Comparison of ENCODE assay signal across 10 mouse cellular contexts in genomic region chr13:59393231-59393938, GRCm38 (mm10).
DNase-seq lines count a peak whose midpoint lies in the region; ATAC-seq and TF ChIP-seq lines count a peak whose summit lies in the region.
"Had no signal": no experiment of that assay in that cellular context is flagged by ENCODE, and none has a peak within 500 bp of the region (broad histone marks: within the 10 kb centered on the region; RNA-seq: fewer than 3 reads in every experiment).

No protein-coding gene starts in this region.

- H3K27me3 ChIP-seq in hindbrain, postnatal 0 days (ENCODE audit: insufficient read depth, low read length): no peaks in the 10 kb centered on the region
- H3K27me3 ChIP-seq in hindbrain, embryonic 12.5 days: no peaks in the 10 kb centered on the region
- no peaks in the 10 kb centered on the region for H3K27me3 ChIP-seq in liver, embryonic 11.5 days (replicated peaks; ENCODE audit: control insufficient read depth, insufficient read depth, low read length)
- H3K27me3 ChIP-seq: heart, embryonic 13.5 days; midbrain, embryonic 12.5 days had no signal

- H3K27ac ChIP-seq in hindbrain, postnatal 0 days: no peak overlapping the region
- no peak overlapping the region for H3K27ac ChIP-seq in hindbrain, embryonic 12.5 days
- no peak overlapping the region for H3K27ac ChIP-seq in liver, embryonic 11.5 days (ENCODE audit: low read depth, low read length)
- H3K27ac ChIP-seq: heart, embryonic 13.5 days; midbrain, embryonic 12.5 days had no signal

- H3K9ac ChIP-seq in hindbrain, postnatal 0 days (replicated peaks; ENCODE audit: low read length): no peak overlapping the region
- no peak overlapping the region for H3K9ac ChIP-seq in hindbrain, embryonic 12.5 days
- H3K9ac ChIP-seq in liver, embryonic 11.5 days (ENCODE audit: low read depth, low read length): no peak overlapping the region
- H3K9ac ChIP-seq: heart, embryonic 13.5 days; midbrain, embryonic 12.5 days had no signal

- no peaks in the 10 kb centered on the region for H3K9me3 ChIP-seq in hindbrain, postnatal 0 days (ENCODE audit: low read length)
- no peaks in the 10 kb centered on the region for H3K9me3 ChIP-seq in hindbrain, embryonic 12.5 days (replicated peaks)
- no peaks in the 10 kb centered on the region for H3K9me3 ChIP-seq in liver, embryonic 11.5 days (ENCODE audit: control insufficient read depth, low read length)
- H3K9me3 ChIP-seq: heart, embryonic 13.5 days; midbrain, embryonic 12.5 days had no signal

- intact Hi-C loops in heart, postnatal 36 days (cut with DNase I): no loop called here

- H3K4me1 ChIP-seq in hindbrain, postnatal 0 days (ENCODE audit: insufficient read depth, low read length): no peaks in the 10 kb centered on the region; the same call in 1 of the 2 replicates
- no peaks in the 10 kb centered on the region for H3K4me1 ChIP-seq in hindbrain, embryonic 12.5 days
- no peaks in the 10 kb centered on the region for H3K4me1 ChIP-seq in liver, embryonic 11.5 days (replicated peaks; ENCODE audit: control insufficient read depth, insufficient read depth, low read length)
- H3K4me1 ChIP-seq: midbrain, embryonic 12.5 days had no signal

- H3K4me3 ChIP-seq in hindbrain, postnatal 0 days (ENCODE audit: low read length): no peak overlapping the region
- H3K4me3 ChIP-seq in hindbrain, embryonic 12.5 days: no peak overlapping the region
- no peak overlapping the region for H3K4me3 ChIP-seq in liver, embryonic 11.5 days (ENCODE audit: low read depth, low read length)
- H3K4me3 ChIP-seq: heart, embryonic 13.5 days; midbrain, embryonic 12.5 days had no signal

- DNase-seq in hindbrain, postnatal 0 days (ENCODE audit: low spot score): peak; percentile 39
- DNase-seq in heart, postnatal 36 days: peak; percentile 31 to 45
- DNase-seq in left cerebral cortex, adult 9 months (ENCODE audit: low spot score in 2 of 2): peak; percentile 44 to 57
- DNase-seq in right cerebral cortex, postnatal 36 days (ENCODE audit: low spot score in 2 of 2): peak; percentile 57 to 67
- DNase-seq in kidney, postnatal 25 days: no peak
- no peak for DNase-seq in liver, embryonic 11.5 days (ENCODE audit: low spot score)
- DNase-seq: kidney, adult 2 months had no signal

- no peak overlapping the region for H3K4me2 ChIP-seq in hindbrain, postnatal 0 days (ENCODE audit: low read depth, low read length)
- no peak overlapping the region for H3K4me2 ChIP-seq in hindbrain, embryonic 12.5 days (replicated peaks)
- H3K4me2 ChIP-seq in liver, embryonic 11.5 days: no peak overlapping the region
- H3K4me2 ChIP-seq: heart, embryonic 13.5 days; midbrain, embryonic 12.5 days had no signal

- H3K36me3 ChIP-seq in hindbrain, postnatal 0 days (ENCODE audit: insufficient read depth, low read length): no peaks in the 10 kb centered on the region
- no peaks in the 10 kb centered on the region for H3K36me3 ChIP-seq in hindbrain, embryonic 12.5 days
- no peaks in the 10 kb centered on the region for H3K36me3 ChIP-seq in liver, embryonic 11.5 days (ENCODE audit: control insufficient read depth, insufficient read depth, low read length)
- H3K36me3 ChIP-seq: heart, embryonic 13.5 days; midbrain, embryonic 12.5 days had no signal

- 51% methylated on average over 12 of the region's 12 CpGs for WGBS in hindbrain, postnatal 0 days
- 77% methylated on average over 12 of the region's 12 CpGs for WGBS in hindbrain, embryonic 12.5 days
- 82% methylated on average over 12 of the region's 12 CpGs for WGBS in liver, embryonic 11.5 days

- no peak for TF ChIP-seq CTCF in hindbrain, postnatal 0 days (IDR thresholded peaks at IDR 0.05; ENCODE audit: low read depth)

- ATAC-seq in hindbrain, postnatal 0 days: no peak
- no peak for ATAC-seq in hindbrain, embryonic 12.5 days (ENCODE audit: low FRiP score)
- no peak for ATAC-seq in liver, embryonic 11.5 days (replicated peaks; ENCODE audit: low FRiP score)

Comparison
In these comparisons a context has a peak if more than half of its experiments do, and no peak if none do; other contexts are left out.
1. DNase-seq: peak in hindbrain, postnatal 0 days (single experiment), heart, postnatal 36 days (2 of 2), left cerebral cortex, adult 9 months (2 of 2) and right cerebral cortex, postnatal 36 days (2 of 2); none in kidney, postnatal 25 days (0 of 2) and liver, embryonic 11.5 days (single experiment).